Mouse (Mus musculus) ES-E14 (cell line): ENCODE measurements around the gene Nfatc2. TPM values are rescaled to one million over a fixed set of nuclear protein-coding genes. Genes with fewer than 3 reads are reported as not detected.

ENCODE experiments used
- DNase-seq: peaks from one replicate; pipeline ENCODE4 v3.0.0-alpha.2; 2013; ENCODE audit warnings: low read depth, low spot score
- H3K27ac ChIP-seq: 2 replicates; pipeline ENCODE4 v1.5.1; 2012; ENCODE audit warnings: low read depth, mild to moderate bottlenecking, low read length, moderate library complexity, mixed read lengths; ENCODE audit not compliant: poor library complexity, insufficient read depth, severe bottlenecking
- H3K36me3 ChIP-seq: 2 replicates; pipeline ENCODE4 v1.6.1; 2012; ENCODE audit warnings: mild to moderate bottlenecking, low read length, moderate library complexity, mixed read lengths; ENCODE audit not compliant: control insufficient read depth, poor library complexity, insufficient read depth, severe bottlenecking
- H3K4me1 ChIP-seq, 2 experiments: fragments of 150-350 bp in 1 of 2; sonication (generic) in 1 of 2; 2 replicates each; pipeline ENCODE4 v1.6.1; 2012; ENCODE audit warnings: low read length in 2 of 2, mild to moderate bottlenecking in 1 of 2, mixed read lengths in 1 of 2; ENCODE audit not compliant: control insufficient read depth in 2 of 2, insufficient read depth in 2 of 2, poor library complexity in 1 of 2
- H3K4me3 ChIP-seq, 2 experiments: fragments of 150-350 bp in 1 of 2; sonication (generic) in 1 of 2; 2 replicates each; pipeline ENCODE4 v1.5.1; 2012; ENCODE audit warnings: low read length in 2 of 2, low read depth in 1 of 2, mild to moderate bottlenecking in 1 of 2, mixed read lengths in 1 of 2; ENCODE audit not compliant: insufficient read depth in 1 of 2, poor library complexity in 1 of 2, severe bottlenecking in 1 of 2
- H3K9ac ChIP-seq: 2 replicates; pipeline ENCODE4 v1.6.1; 2012; ENCODE audit warnings: low read depth, mild to moderate bottlenecking, low read length, mixed read lengths; ENCODE audit not compliant: poor library complexity, insufficient read depth, severe bottlenecking
- H3K9me3 ChIP-seq: fragments of 150-350 bp; sonication (generic); 2 replicates; pipeline ENCODE4 v1.6.1; 2012; ENCODE audit warnings: low read depth, mild to moderate bottlenecking, low read length; ENCODE audit not compliant: control insufficient read depth, insufficient read depth
- CHD2 ChIP-seq: IDR thresholded peaks from 2 replicates; pipeline ENCODE4 v1.6.1; 2014; ENCODE audit warnings: mild to moderate bottlenecking, low read depth, low read length, inconsistent platforms
- HCFC1 ChIP-seq: IDR thresholded peaks from 2 replicates; pipeline ENCODE4 v1.6.1; 2012; ENCODE audit warnings: low read length, inconsistent platforms, borderline replicate concordance; ENCODE audit not compliant: insufficient read depth
- MAFK ChIP-seq: IDR thresholded peaks from 2 replicates; pipeline ENCODE4 v1.6.1; 2014; ENCODE audit warnings: mild to moderate bottlenecking, low read depth, low read length, inconsistent platforms; ENCODE audit not compliant: insufficient read depth
- ZC3H11A ChIP-seq: IDR thresholded peaks from 2 replicates; pipeline ENCODE4 v1.6.1; 2012; ENCODE audit warnings: low read depth, mild to moderate bottlenecking, inconsistent platforms, low read length, borderline replicate concordance
- ZNF384 ChIP-seq: IDR thresholded peaks from 2 replicates; pipeline ENCODE4 v1.6.1; 2012; ENCODE audit warnings: low read depth, low read length, inconsistent platforms
- in situ Hi-C, 2 experiments: fragments of 600-800 bp; cut with MboI; formaldehyde crosslinking; loops; one replicate each; pipeline ENCODE4 v1.15.1; 2025; ENCODE audit warnings: low sequenced_read_pairs in 2 of 2, inconsistent platforms in 1 of 2; ENCODE audit not compliant: unreplicated experiment in 2 of 2
- total RNA-seq: library from RNA; depleted of rRNA; stranded (reverse); fragments of 300-350 nt; gene quantifications from 2 replicates; pipeline ENCODE4 v1.2.3, GENCODE M21; 2012

Nfatc2 gene
- total RNA-seq, 1 experiment = 2.0 TPM

DNA sequence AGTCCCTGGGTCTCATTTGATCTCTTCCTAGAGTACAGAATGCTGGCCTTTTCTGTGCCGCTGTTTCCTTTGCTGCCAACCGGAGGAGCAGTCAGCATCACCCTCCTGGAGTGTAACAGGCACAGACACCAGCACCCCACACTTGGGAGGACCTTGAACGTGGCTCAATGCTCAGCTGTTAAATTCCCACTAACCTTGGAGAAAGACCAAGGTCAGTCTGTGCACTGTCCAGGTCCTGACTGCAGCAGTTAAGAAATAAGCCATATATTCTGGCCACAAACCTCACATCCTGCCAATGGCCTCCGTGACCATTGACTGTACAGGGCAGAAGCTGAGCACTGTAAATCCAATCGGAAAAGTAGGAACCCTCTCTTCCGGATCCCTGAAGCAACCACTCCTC lies 7.8 kb downstream of the Nfatc2 start:
- no peak overlapping the region for H3K9ac ChIP-seq
- no peak overlapping the region for H3K4me3 ChIP-seq
- no peaks in the 10 kb centered on the region for H3K36me3 ChIP-seq
- no peaks in the 10 kb centered on the region for H3K9me3 ChIP-seq
- TF ChIP-seq CHD2 (no peak), ZC3H11A (no peak)
- DNase-seq = no peak
- peaks cover 5 to 14% of the 10 kb centered on the region in 2 experiments for H3K4me1 ChIP-seq
- in situ Hi-C loops = no loop called here
- H3K27ac ChIP-seq = no peak overlapping the region

GRCm38 (mm10) chr2:168593004-168593403 lies 8.5 kb downstream of the Nfatc2 start:
- DNase-seq = no peak
- Histone ChIP-seq H3K9me3 (no peaks in the 10 kb centered on the region), H3K4me3 (no peak overlapping the region), H3K27ac (no peak overlapping the region), H3K36me3 (no peaks in the 10 kb centered on the region), H3K9ac (no peak overlapping the region), H3K4me1 (peaks cover 5 to 14% of the 10 kb centered on the region in 2 experiments)
- in situ Hi-C loops = no loop called here
- TF ChIP-seq CHD2 (no peak), ZC3H11A (no peak), HCFC1 (no peak), ZNF384 (no peak), MAFK (no peak)

GRCm38 (mm10) chr2:168591076-168591475 lies 10.4 kb downstream of the Nfatc2 start:
- no peaks in the 10 kb centered on the region for H3K9me3 ChIP-seq
- H3K4me1 ChIP-seq = peaks cover 5 to 18% of the 10 kb centered on the region in 2 experiments
- in situ Hi-C loops = no loop called here
- no peak overlapping the region for H3K27ac ChIP-seq
- DNase-seq = no peak
- H3K36me3 ChIP-seq = no peaks in the 10 kb centered on the region
- no peak overlapping the region for H3K4me3 ChIP-seq
- H3K9ac ChIP-seq = no peak overlapping the region
- TF ChIP-seq CHD2 (no peak), ZNF384 (no peak), ZC3H11A (no peak), MAFK (no peak), HCFC1 (no peak)

DNA sequence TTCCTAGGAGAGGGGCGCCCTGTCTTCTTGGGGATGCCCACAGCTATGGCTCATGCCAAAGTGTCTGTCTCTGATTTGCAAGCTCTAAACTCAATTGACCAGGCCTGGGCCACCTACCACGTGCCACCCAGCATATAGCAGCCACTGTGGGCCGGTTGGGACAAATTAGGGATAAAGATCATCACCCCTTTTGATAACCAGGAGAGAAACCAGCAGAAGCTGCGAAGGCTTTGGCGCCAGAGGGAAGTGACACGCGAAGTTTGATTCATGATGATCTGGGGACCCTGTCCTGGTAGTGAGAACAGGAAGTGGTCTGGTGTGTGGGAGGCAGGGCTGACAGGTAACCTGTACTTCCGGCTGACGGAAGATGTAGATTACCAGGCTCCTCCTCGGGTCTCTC lies 10.9 kb downstream of the Nfatc2 start:
- in situ Hi-C loops = no loop called here

DNA sequence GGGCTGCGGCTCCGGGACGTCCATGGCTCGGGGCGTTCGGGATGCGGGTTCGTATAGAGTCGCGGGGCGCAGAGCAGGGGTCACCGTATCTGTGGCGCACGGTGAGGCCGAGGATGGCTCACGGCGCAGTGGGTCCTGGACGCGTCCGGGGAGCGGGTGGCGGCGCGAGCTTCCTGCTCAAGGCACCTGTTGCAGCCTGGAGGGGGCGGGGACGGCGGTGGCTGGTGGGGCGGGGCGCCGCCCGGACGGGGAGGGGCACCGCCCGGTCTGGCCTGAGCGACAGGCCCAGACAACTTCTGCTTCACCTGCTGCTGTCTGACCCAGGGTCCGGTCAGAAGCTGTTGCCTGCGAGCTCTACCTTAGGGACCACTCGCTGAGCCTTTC lies 11.3 kb downstream of the Nfatc2 start:
- H3K27ac ChIP-seq = 0 out of 2 replicates have a peak overlapping the region, but pooled peaks have one; percentile 16
- H3K9me3 ChIP-seq = no peaks in the 10 kb centered on the region

More for the DNA sequence above, 10.9 kb downstream of the Nfatc2 start:
- H3K9ac ChIP-seq = peak overlapping the region; percentile 54; the same call in 1 of the 2 replicates
- no peaks in the 10 kb centered on the region for H3K9me3 ChIP-seq
- peak overlapping the region; percentile 84 to 89; a peak in 2 of 4 replicates for H3K4me3 ChIP-seq
- no peak for TF ChIP-seq CHD2
- no peak for TF ChIP-seq ZNF384
- TF ChIP-seq HCFC1 = no peak
- no peak for TF ChIP-seq MAFK
- no peak for TF ChIP-seq ZC3H11A
- H3K4me1 ChIP-seq = peaks cover 5 to 18% of the 10 kb centered on the region in 2 experiments
- H3K36me3 ChIP-seq = no peaks in the 10 kb centered on the region
- 0 out of 2 replicates have a peak overlapping the region, but pooled peaks have one; percentile 16 for H3K27ac ChIP-seq
- DNase-seq = no peak

More for the DNA sequence above, 11.3 kb downstream of the Nfatc2 start:
- Histone ChIP-seq H3K9ac (peak overlapping the region; percentile 77), H3K36me3 (no peaks in the 10 kb centered on the region), H3K4me1 (peaks cover 5 to 18% of the 10 kb centered on the region in 2 experiments), H3K4me3 (peak overlapping the region; percentile 84 to 89)
- in situ Hi-C loops = no loop called here
- no peak for DNase-seq
- TF ChIP-seq ZNF384 = no peak
- TF ChIP-seq MAFK = no peak
- TF ChIP-seq ZC3H11A = no peak
- no peak for TF ChIP-seq CHD2
- no peak for TF ChIP-seq HCFC1
